Mouse (Mus musculus): ENCODE data around the gene Vwa3b. TPM values are rescaled to one million over a fixed set of nuclear protein-coding genes. Genes with fewer than 3 reads are reported as not detected.

The Vwa3b gene
- polyA plus RNA-seq, 1 experiment from 2014 or later = not detected

Other genes starting within 250 kb of the Vwa3b start
- 9.2 and 12.1 TPM in 2 replicates for gene Tmem131, start 82.9 kb upstream of the Vwa3b start, polyA plus RNA-seq (2016; fragmentation: Nextera tagmentation; extraction: Ambion mirVana)
- gene Cnga3, start 187.8 kb downstream of the Vwa3b start, polyA plus RNA-seq (2016; fragmentation: Nextera tagmentation; extraction: Ambion mirVana) = 0.08 TPM in 1 of 2 replicates, not detected in the other